Mouse (Mus musculus) myocyte (in vitro differentiated cells): ENCODE measurements around the gene Ccdc24. TPM values are rescaled to one million over a fixed set of nuclear protein-coding genes. Genes with fewer than 3 reads are reported as not detected.

ENCODE experiments used
- H3K27me3 ChIP-seq: one replicate; pipeline ENCODE4 v1.6.1; 2011; ENCODE audit not compliant: control insufficient read depth, insufficient read depth, insufficient read length
- H3K36me3 ChIP-seq: one replicate; pipeline ENCODE4 v1.6.1; 2011; ENCODE audit not compliant: control insufficient read depth, insufficient read depth
- H3K4me2 ChIP-seq: one replicate; pipeline ENCODE4 v1.6.1; 2011; ENCODE audit warnings: low read depth, control low read depth
- H3K4me3 ChIP-seq: one replicate; pipeline ENCODE4 v1.5.1; 2011; ENCODE audit warnings: mild to moderate bottlenecking, control low read depth, moderate library complexity
- H3K79me2 ChIP-seq: one replicate; pipeline ENCODE4 v1.6.1; 2011; ENCODE audit not compliant: control insufficient read depth, insufficient read depth
- H3ac ChIP-seq: one replicate; pipeline ENCODE4 v1.6.1; 2011; ENCODE audit not compliant: control insufficient read depth, insufficient read length
- CEBPB ChIP-seq: IDR thresholded peaks from 2 replicates; pipeline ENCODE4 v1.6.1; 2011; ENCODE audit warnings: mild to moderate bottlenecking, moderate library complexity; ENCODE audit not compliant: poor library complexity, insufficient read depth, severe bottlenecking
- E2F4 ChIP-seq: IDR thresholded peaks from one replicate; pipeline ENCODE4 v1.6.1; 2011; ENCODE audit warnings: mild to moderate bottlenecking, control low read depth, moderate library complexity; ENCODE audit not compliant: insufficient read depth
- MAX ChIP-seq: IDR thresholded peaks from one replicate; pipeline ENCODE4 v1.6.1; 2011; ENCODE audit warnings: low read depth, mild to moderate bottlenecking, control low read depth
- MYOD1 ChIP-seq, 3 experiments: IDR thresholded peaks; one replicate each; pipeline ENCODE4 v1.6.1; 2011; ENCODE audit warnings: control low read depth in 2 of 3, low read depth in 2 of 3, mild to moderate bottlenecking in 2 of 3, moderate library complexity in 1 of 3; ENCODE audit not compliant: insufficient read length in 2 of 3, control insufficient read depth in 1 of 3
- MYOG ChIP-seq, 3 experiments: IDR thresholded peaks; one replicate each; pipeline ENCODE4 v1.6.1; 2011; ENCODE audit warnings: control low read depth in 2 of 3, low read depth in 2 of 3, mild to moderate bottlenecking in 2 of 3; ENCODE audit not compliant: insufficient read length in 2 of 3, control insufficient read depth in 1 of 3, insufficient read depth in 1 of 3
- POLR2A ChIP-seq: IDR thresholded peaks from one replicate; pipeline ENCODE4 v1.6.1; 2011; ENCODE audit warnings: low read depth, mild to moderate bottlenecking, control low read depth, moderate library complexity; ENCODE audit not compliant: insufficient read length
- POLR2AphosphoS2 ChIP-seq: IDR thresholded peaks from one replicate; pipeline ENCODE4 v1.6.1; 2011; ENCODE audit warnings: low read depth, control low read depth; ENCODE audit not compliant: insufficient read length
- REST ChIP-seq: IDR thresholded peaks from one replicate; pipeline ENCODE4 v1.6.1; 2011; ENCODE audit warnings: mild to moderate bottlenecking, control low read depth, moderate library complexity; ENCODE audit not compliant: insufficient read depth, insufficient read length
- SRF ChIP-seq: IDR thresholded peaks from one replicate; pipeline ENCODE4 v1.6.1; 2011; ENCODE audit warnings: low read depth; ENCODE audit not compliant: control insufficient read depth, insufficient read length
- TCF12 ChIP-seq: IDR thresholded peaks from one replicate; pipeline ENCODE4 v1.6.1; 2011; ENCODE audit warnings: mild to moderate bottlenecking, control low read depth; ENCODE audit not compliant: poor library complexity, insufficient read depth, severe bottlenecking
- TCF3 ChIP-seq: IDR thresholded peaks from one replicate; pipeline ENCODE4 v1.6.1; 2011; ENCODE audit warnings: low read depth, control low read depth; ENCODE audit not compliant: insufficient read length
- USF1 ChIP-seq: IDR thresholded peaks from one replicate; pipeline ENCODE4 v1.6.1; 2011; ENCODE audit warnings: low read depth, mild to moderate bottlenecking, control low read depth, moderate library complexity
- polyA plus RNA-seq: library from polyadenylated mRNA; unstranded; fragments of >200 nt; fragmentation: generic; extraction: Trizol; gene quantifications from one replicate; pipeline ENCODE4 v1.2.1, GENCODE M21; 2012; ENCODE audit warnings: missing spikeins

Gene Ccdc24
- polyA plus RNA-seq, 1 experiment, result 1.8 TPM

GRCm38 (mm10) chr4:117873615-117874014 lies 1.3 kb upstream of the Ccdc24 start:
- Histone ChIP-seq H3K79me2 (no peaks in the 10 kb centered on the region), H3K4me2 (no peak overlapping the region), H3K27me3 (no peaks in the 10 kb centered on the region), H3ac (no peak overlapping the region), H3K4me3 (no peak overlapping the region), H3K36me3 (peaks cover 9% of the 10 kb centered on the region)
- peak in 1 of 3 experiments; percentile 8 for TF ChIP-seq MYOG (IDR thresholded peaks at IDR 0.05; ENCODE audit: control insufficient read depth in 1 of 3, insufficient read depth in 1 of 3, insufficient read length in 2 of 3, low read depth in 2 of 3)
- peak; percentile 16 for TF ChIP-seq POLR2AphosphoS2
- no peak for TF ChIP-seq SRF

GRCm38 (mm10) chr4:117871787-117872186 lies 570 bp downstream of the Ccdc24 start:
- Histone ChIP-seq H3ac (no peak overlapping the region), H3K79me2 (no peaks in the 10 kb centered on the region), H3K4me3 (no peak overlapping the region), H3K27me3 (no peaks in the 10 kb centered on the region), H3K36me3 (peaks cover 16% of the 10 kb centered on the region), H3K4me2 (no peak overlapping the region)
- TF ChIP-seq MYOD1 (IDR thresholded peaks at IDR 0.05; ENCODE audit: control insufficient read depth in 1 of 3, insufficient read length in 2 of 3, low read depth in 2 of 3), result no peak
- TF ChIP-seq POLR2AphosphoS2, result peak; percentile 11

- H3K27me3 ChIP-seq, result no peaks in the 10 kb centered on the region
- H3K36me3 ChIP-seq, result peaks cover 17% of the 10 kb centered on the region
- no peak overlapping the region for H3ac ChIP-seq
- peak; percentile 29 for TF ChIP-seq POLR2A
- TF ChIP-seq TCF12, result no peak
- no peak for TF ChIP-seq E2F4
- no peak for TF ChIP-seq REST
- no peak for TF ChIP-seq USF1
- TF ChIP-seq MAX, result no peak
- peak; percentile 87 for TF ChIP-seq POLR2AphosphoS2
- TF ChIP-seq SRF, result no peak
- no peak for TF ChIP-seq TCF3
- no peak for TF ChIP-seq MYOD1 (IDR thresholded peaks at IDR 0.05; ENCODE audit: control insufficient read depth in 1 of 3, insufficient read length in 2 of 3, low read depth in 2 of 3)
- no peak for TF ChIP-seq CEBPB
- TF ChIP-seq MYOG (IDR thresholded peaks at IDR 0.05; ENCODE audit: control insufficient read depth in 1 of 3, insufficient read depth in 1 of 3, insufficient read length in 2 of 3, low read depth in 2 of 3), result no peak
- no peaks in the 10 kb centered on the region for H3K79me2 ChIP-seq
- H3K4me2 ChIP-seq, result no peak overlapping the region
- H3K4me3 ChIP-seq, result no peak overlapping the region
Observed at GRCm38 (mm10) chr4:117870437-117870836, 1.9 kb downstream of the Ccdc24 start.

- no peaks in the 10 kb centered on the region for H3K79me2 ChIP-seq
- peaks cover 20% of the 10 kb centered on the region for H3K36me3 ChIP-seq
- no peak overlapping the region for H3K4me2 ChIP-seq
- no peaks in the 10 kb centered on the region for H3K27me3 ChIP-seq
- no peak overlapping the region for H3ac ChIP-seq
- TF ChIP-seq MYOG (IDR thresholded peaks at IDR 0.05; ENCODE audit: control insufficient read depth in 1 of 3, insufficient read depth in 1 of 3, insufficient read length in 2 of 3, low read depth in 2 of 3) (peak; percentile 57 to 82 (median 60)), SRF (no peak), MYOD1 (IDR thresholded peaks at IDR 0.05; ENCODE audit: control insufficient read depth in 1 of 3, insufficient read length in 2 of 3, low read depth in 2 of 3) (peak in 2 of 3 experiments; percentile 67 to 87)
- H3K4me3 ChIP-seq, result no peak overlapping the region
Observed at GRCm38 (mm10) chr4:117869317-117869716, 3.0 kb downstream of the Ccdc24 start.

- H3K4me3 ChIP-seq, result no peak overlapping the region
- H3ac ChIP-seq, result no peak overlapping the region
- TF ChIP-seq POLR2AphosphoS2 (peak; percentile 24), CEBPB (no peak), POLR2A (no peak), MYOG (IDR thresholded peaks at IDR 0.05; ENCODE audit: control insufficient read depth in 1 of 3, insufficient read depth in 1 of 3, insufficient read length in 2 of 3, low read depth in 2 of 3) (no peak), E2F4 (no peak)
- peaks cover 20% of the 10 kb centered on the region for H3K36me3 ChIP-seq
- no peaks in the 10 kb centered on the region for H3K79me2 ChIP-seq
- H3K27me3 ChIP-seq, result no peaks in the 10 kb centered on the region
- H3K4me2 ChIP-seq, result no peak overlapping the region
Observed at GRCm38 (mm10) chr4:117867823-117868222, 4.5 kb downstream of the Ccdc24 start.

- Histone ChIP-seq H3ac (no peak overlapping the region), H3K4me3 (no peak overlapping the region), H3K27me3 (no peaks in the 10 kb centered on the region), H3K4me2 (no peak overlapping the region), H3K79me2 (no peaks in the 10 kb centered on the region), H3K36me3 (peaks cover 21% of the 10 kb centered on the region)
- no peak for TF ChIP-seq MYOG (IDR thresholded peaks at IDR 0.05; ENCODE audit: control insufficient read depth in 1 of 3, insufficient read depth in 1 of 3, insufficient read length in 2 of 3, low read depth in 2 of 3)
- no peak for TF ChIP-seq MAX
- no peak for TF ChIP-seq MYOD1 (IDR thresholded peaks at IDR 0.05; ENCODE audit: control insufficient read depth in 1 of 3, insufficient read length in 2 of 3, low read depth in 2 of 3)
- TF ChIP-seq CEBPB, result no peak
- TF ChIP-seq USF1, result no peak
- no peak for TF ChIP-seq E2F4
- TF ChIP-seq TCF3, result no peak
- no peak for TF ChIP-seq POLR2AphosphoS2
- no peak for TF ChIP-seq SRF
- TF ChIP-seq POLR2A, result no peak
- no peak for TF ChIP-seq REST
- TF ChIP-seq TCF12, result no peak
Observed at GRCm38 (mm10) chr4:117867000-117867399, 5.4 kb downstream of the Ccdc24 start.
